Mouse (Mus musculus) T-cell, adult 2 months (primary cell): ENCODE data around the gene Nmur1.

Source experiments
- DNase-seq: peaks from one replicate; pipeline ENCODE4 v3.0.0; 2022; ENCODE audit warnings: low spot score

Nmur1 gene

GRCm38 (mm10) chr1:86440887-86441723 is 15.1 kb upstream of the Nmur1 start:
- DNase-seq = peak; percentile 81

- peak; percentile 85 for DNase-seq
Measured at GRCm38 (mm10) chr1:86440171-86440886, 14.3 kb upstream of the Nmur1 start.

- no peak for DNase-seq
Measured at GRCm38 (mm10) chr1:86439487-86440170, 13.6 kb upstream of the Nmur1 start.

- DNase-seq = no peak
Measured at GRCm38 (mm10) chr1:86438501-86438900, 12.5 kb upstream of the Nmur1 start.

- no peak for DNase-seq
Measured at GRCm38 (mm10) chr1:86438014-86438319, 11.9 kb upstream of the Nmur1 start.

GRCm38 (mm10) chr1:86437219-86438013 is 11.4 kb upstream of the Nmur1 start:
- DNase-seq = no peak

GRCm38 (mm10) chr1:86435302-86435821 is 9.3 kb upstream of the Nmur1 start:
- no peak for DNase-seq

- peak; percentile 93 for DNase-seq
Measured at GRCm38 (mm10) chr1:86434439-86435201, 8.6 kb upstream of the Nmur1 start.

- peak; percentile 8 for DNase-seq
Measured at GRCm38 (mm10) chr1:86434001-86434400, 8.0 kb upstream of the Nmur1 start.

GRCm38 (mm10) chr1:86433359-86433758 is 7.3 kb upstream of the Nmur1 start:
- DNase-seq = no peak

GRCm38 (mm10) chr1:86432778-86433177 is 6.8 kb upstream of the Nmur1 start:
- no peak for DNase-seq

GRCm38 (mm10) chr1:86430056-86430455 is 4.0 kb upstream of the Nmur1 start:
- DNase-seq = peak; percentile 75

GRCm38 (mm10) chr1:86424835-86425547 is 1.0 kb downstream of the Nmur1 start:
- DNase-seq = no peak

GRCm38 (mm10) chr1:86424336-86424735 is 1.7 kb downstream of the Nmur1 start:
- DNase-seq = no peak

GRCm38 (mm10) chr1:86423879-86424278 is 2.1 kb downstream of the Nmur1 start:
- DNase-seq = no peak

GRCm38 (mm10) chr1:86421007-86421406 is 5.0 kb downstream of the Nmur1 start:
- no peak for DNase-seq

- peak; percentile 46 for DNase-seq
Measured at GRCm38 (mm10) chr1:86416321-86416720, 9.7 kb downstream of the Nmur1 start.

GRCm38 (mm10) chr1:86415612-86416184 is 10.3 kb downstream of the Nmur1 start:
- DNase-seq = peak; percentile 77

GRCm38 (mm10) chr1:86415144-86415543 is 10.9 kb downstream of the Nmur1 start:
- DNase-seq = peak; percentile 49

- DNase-seq = no peak
Measured at GRCm38 (mm10) chr1:86414715-86415114, 11.3 kb downstream of the Nmur1 start.
